Mouse (Mus musculus): Measurements from ENCODE around the gene Arid3b.
"Not testable (repeated sequence)": the region's sequence is repeated elsewhere in the genome, so short reads cannot be mapped to it uniquely, and the experiment has no call there.

Arid3b gene

GRCm38 (mm10) chr9:57836581-57837170 is at the start of gene Arid3b:
Arid3b (minus strand) TSS chr9:57836793.
- peak; percentile 88 for DNase-seq (ENCODE audit: low read depth, low spot score)

- DNase-seq (ENCODE audit: low read depth, low spot score) = no peak
These were observed 46.8 kb upstream of the Arid3b start for GRCm38 (mm10) chr9:57883413-57883812.

GRCm38 (mm10) chr9:57881781-57882180 is 45.2 kb upstream of the Arid3b start:
- not testable (repeated sequence) for DNase-seq (ENCODE audit: low read depth, low spot score)

- no peak for DNase-seq (ENCODE audit: low read depth, low spot score)
These were observed 43.7 kb upstream of the Arid3b start for GRCm38 (mm10) chr9:57880278-57880677.

GRCm38 (mm10) chr9:57879213-57879612 is 42.6 kb upstream of the Arid3b start:
- no peak for DNase-seq (ENCODE audit: low read depth, low spot score)

GRCm38 (mm10) chr9:57874994-57875393 is 38.4 kb upstream of the Arid3b start:
- DNase-seq (ENCODE audit: low read depth, low spot score) = no peak

GRCm38 (mm10) chr9:57874134-57874533 is 37.5 kb upstream of the Arid3b start:
- no peak for DNase-seq (ENCODE audit: low read depth, low spot score)

- DNase-seq (ENCODE audit: low read depth, low spot score) = no peak
These were observed 33.8 kb upstream of the Arid3b start for GRCm38 (mm10) chr9:57870273-57870816.

- DNase-seq (ENCODE audit: low read depth, low spot score) = no peak
These were observed 32.2 kb upstream of the Arid3b start for GRCm38 (mm10) chr9:57868767-57869166.

GRCm38 (mm10) chr9:57867880-57868279 is 31.3 kb upstream of the Arid3b start:
- no peak for DNase-seq (ENCODE audit: low read depth, low spot score)

GRCm38 (mm10) chr9:57867236-57867635 is 30.6 kb upstream of the Arid3b start:
- DNase-seq (ENCODE audit: low read depth, low spot score) = no peak

- DNase-seq (ENCODE audit: low read depth, low spot score) = no peak
These were observed 29.9 kb upstream of the Arid3b start for GRCm38 (mm10) chr9:57866530-57866929.

- DNase-seq (ENCODE audit: low read depth, low spot score) = no peak
These were observed 27.7 kb upstream of the Arid3b start for GRCm38 (mm10) chr9:57864336-57864735.

GRCm38 (mm10) chr9:57861951-57862471 is 25.4 kb upstream of the Arid3b start:
- DNase-seq (ENCODE audit: low read depth, low spot score) = peak; percentile 36

GRCm38 (mm10) chr9:57856456-57856855 is 19.9 kb upstream of the Arid3b start:
- DNase-seq (ENCODE audit: low read depth, low spot score) = no peak

- DNase-seq (ENCODE audit: low read depth, low spot score) = no peak
These were observed 17.7 kb upstream of the Arid3b start for GRCm38 (mm10) chr9:57854280-57854679.

GRCm38 (mm10) chr9:57839032-57839431 is 2.4 kb upstream of the Arid3b start:
- DNase-seq (ENCODE audit: low read depth, low spot score) = no peak

- no peak for DNase-seq (ENCODE audit: low read depth, low spot score)
These were observed 615 bp downstream of the Arid3b start for GRCm38 (mm10) chr9:57835841-57836514.

- no peak for DNase-seq (ENCODE audit: low read depth, low spot score)
These were observed 1.8 kb downstream of the Arid3b start for GRCm38 (mm10) chr9:57834629-57835417.

- no peak for DNase-seq (ENCODE audit: low read depth, low spot score)
These were observed 2.7 kb downstream of the Arid3b start for GRCm38 (mm10) chr9:57833762-57834471.

- DNase-seq (ENCODE audit: low read depth, low spot score) = no peak
These were observed 5.1 kb downstream of the Arid3b start for GRCm38 (mm10) chr9:57831267-57832082.
